Mouse (Mus musculus) ES-E14 (cell line): ENCODE data around the gene Nat9. TPM values are rescaled to one million over a fixed set of nuclear protein-coding genes. Genes with fewer than 3 reads are reported as not detected.

Experiments used
- DNase-seq: peaks from one replicate; pipeline ENCODE4 v3.0.0-alpha.2; 2013; ENCODE audit warnings: low read depth, low spot score
- H3K27ac ChIP-seq: 2 replicates; pipeline ENCODE4 v1.5.1; 2012; ENCODE audit warnings: low read depth, mild to moderate bottlenecking, low read length, moderate library complexity, mixed read lengths; ENCODE audit not compliant: poor library complexity, insufficient read depth, severe bottlenecking
- H3K36me3 ChIP-seq: 2 replicates; pipeline ENCODE4 v1.6.1; 2012; ENCODE audit warnings: mild to moderate bottlenecking, low read length, moderate library complexity, mixed read lengths; ENCODE audit not compliant: control insufficient read depth, poor library complexity, insufficient read depth, severe bottlenecking
- H3K4me1 ChIP-seq, 2 experiments: fragments of 150-350 bp in 1 of 2; sonication (generic) in 1 of 2; 2 replicates each; pipeline ENCODE4 v1.6.1; 2012; ENCODE audit warnings: low read length in 2 of 2, mild to moderate bottlenecking in 1 of 2, mixed read lengths in 1 of 2; ENCODE audit not compliant: control insufficient read depth in 2 of 2, insufficient read depth in 2 of 2, poor library complexity in 1 of 2
- H3K4me3 ChIP-seq, 2 experiments: fragments of 150-350 bp in 1 of 2; sonication (generic) in 1 of 2; 2 replicates each; pipeline ENCODE4 v1.5.1; 2012; ENCODE audit warnings: low read length in 2 of 2, low read depth in 1 of 2, mild to moderate bottlenecking in 1 of 2, mixed read lengths in 1 of 2; ENCODE audit not compliant: insufficient read depth in 1 of 2, poor library complexity in 1 of 2, severe bottlenecking in 1 of 2
- H3K9ac ChIP-seq: 2 replicates; pipeline ENCODE4 v1.6.1; 2012; ENCODE audit warnings: low read depth, mild to moderate bottlenecking, low read length, mixed read lengths; ENCODE audit not compliant: poor library complexity, insufficient read depth, severe bottlenecking
- H3K9me3 ChIP-seq: fragments of 150-350 bp; sonication (generic); 2 replicates; pipeline ENCODE4 v1.6.1; 2012; ENCODE audit warnings: low read depth, mild to moderate bottlenecking, low read length; ENCODE audit not compliant: control insufficient read depth, insufficient read depth
- CHD2 ChIP-seq: IDR thresholded peaks from 2 replicates; pipeline ENCODE4 v1.6.1; 2014; ENCODE audit warnings: mild to moderate bottlenecking, low read depth, low read length, inconsistent platforms
- HCFC1 ChIP-seq: IDR thresholded peaks from 2 replicates; pipeline ENCODE4 v1.6.1; 2012; ENCODE audit warnings: low read length, inconsistent platforms, borderline replicate concordance; ENCODE audit not compliant: insufficient read depth
- MAFK ChIP-seq: IDR thresholded peaks from 2 replicates; pipeline ENCODE4 v1.6.1; 2014; ENCODE audit warnings: mild to moderate bottlenecking, low read depth, low read length, inconsistent platforms; ENCODE audit not compliant: insufficient read depth
- ZC3H11A ChIP-seq: IDR thresholded peaks from 2 replicates; pipeline ENCODE4 v1.6.1; 2012; ENCODE audit warnings: low read depth, mild to moderate bottlenecking, inconsistent platforms, low read length, borderline replicate concordance
- ZNF384 ChIP-seq: IDR thresholded peaks from 2 replicates; pipeline ENCODE4 v1.6.1; 2012; ENCODE audit warnings: low read depth, low read length, inconsistent platforms
- in situ Hi-C, 2 experiments: fragments of 600-800 bp; cut with MboI; formaldehyde crosslinking; loops; one replicate each; pipeline ENCODE4 v1.15.1; 2025; ENCODE audit warnings: low sequenced_read_pairs in 2 of 2, inconsistent platforms in 1 of 2; ENCODE audit not compliant: unreplicated experiment in 2 of 2
- total RNA-seq: library from RNA; depleted of rRNA; stranded (reverse); fragments of 300-350 nt; gene quantifications from 2 replicates; pipeline ENCODE4 v1.2.3, GENCODE M21; 2012

Gene Nat9
- total RNA-seq, 1 experiment = 19.3 TPM

DNA sequence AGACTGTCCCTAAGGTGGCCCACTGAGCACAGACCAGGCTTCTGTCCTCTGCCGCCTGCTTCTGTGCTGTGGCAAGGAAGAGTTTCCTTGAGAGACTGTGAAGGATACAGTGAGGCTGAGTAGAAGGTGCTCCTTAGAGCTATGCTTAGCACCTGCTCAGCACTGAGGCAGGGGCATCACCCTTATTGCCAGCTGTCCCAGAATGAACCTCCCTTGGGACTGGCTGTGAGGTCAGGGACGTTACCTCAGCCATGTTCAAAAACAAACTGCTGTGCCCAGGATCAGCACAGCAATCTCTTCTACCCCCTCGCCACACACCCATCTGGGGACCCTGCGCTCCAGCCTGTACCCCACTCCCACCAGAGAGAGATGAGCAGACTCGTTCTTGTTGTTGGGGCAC, 45.2 kb upstream of the Nat9 start:
- TF ChIP-seq MAFK (no peak), HCFC1 (no peak), CHD2 (no peak), ZNF384 (no peak), ZC3H11A (no peak)
- Histone ChIP-seq H3K4me1 (peaks cover 3 to 27% of the 10 kb centered on the region in 2 experiments; a peak in 3 of 4 replicates), H3K9me3 (no peaks in the 10 kb centered on the region), H3K27ac (no peak overlapping the region), H3K36me3 (no peaks in the 10 kb centered on the region; the same call in 1 of the 2 replicates), H3K4me3 (no peak overlapping the region), H3K9ac (no peak overlapping the region)
- no peak for DNase-seq
- in situ Hi-C loops = no loop called here

DNA sequence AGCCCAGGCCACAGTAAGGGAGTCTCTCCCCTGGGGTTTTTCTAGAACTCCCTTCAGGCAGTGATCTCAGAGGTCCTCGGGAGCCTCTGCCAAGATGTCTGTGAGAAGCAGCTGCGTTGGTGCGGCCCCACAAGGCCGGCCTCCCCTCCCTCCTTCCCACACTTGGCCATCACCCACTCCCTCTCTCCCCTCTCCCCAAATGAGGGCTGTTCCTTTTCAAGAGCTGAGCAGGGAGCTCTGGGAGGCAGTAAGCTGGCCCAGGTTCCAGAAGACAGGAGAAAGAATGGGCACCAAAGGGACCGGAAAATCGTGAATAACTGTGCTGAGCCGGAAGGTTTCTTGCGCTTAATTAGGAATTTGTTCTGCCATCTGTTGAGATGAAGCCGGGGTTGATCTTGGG, 44.3 kb upstream of the Nat9 start:
- H3K36me3 ChIP-seq = no peaks in the 10 kb centered on the region; the same call in 1 of the 2 replicates
- H3K27ac ChIP-seq = no peak overlapping the region
- peaks cover 3 to 35% of the 10 kb centered on the region in 2 experiments; a peak in 3 of 4 replicates for H3K4me1 ChIP-seq
- no peaks in the 10 kb centered on the region for H3K9me3 ChIP-seq
- H3K4me3 ChIP-seq = no peak overlapping the region
- in situ Hi-C loops = no loop called here
- no peak overlapping the region for H3K9ac ChIP-seq
- TF ChIP-seq MAFK (no peak), CHD2 (no peak), ZNF384 (no peak), ZC3H11A (no peak), HCFC1 (no peak)
- DNase-seq = no peak

DNA sequence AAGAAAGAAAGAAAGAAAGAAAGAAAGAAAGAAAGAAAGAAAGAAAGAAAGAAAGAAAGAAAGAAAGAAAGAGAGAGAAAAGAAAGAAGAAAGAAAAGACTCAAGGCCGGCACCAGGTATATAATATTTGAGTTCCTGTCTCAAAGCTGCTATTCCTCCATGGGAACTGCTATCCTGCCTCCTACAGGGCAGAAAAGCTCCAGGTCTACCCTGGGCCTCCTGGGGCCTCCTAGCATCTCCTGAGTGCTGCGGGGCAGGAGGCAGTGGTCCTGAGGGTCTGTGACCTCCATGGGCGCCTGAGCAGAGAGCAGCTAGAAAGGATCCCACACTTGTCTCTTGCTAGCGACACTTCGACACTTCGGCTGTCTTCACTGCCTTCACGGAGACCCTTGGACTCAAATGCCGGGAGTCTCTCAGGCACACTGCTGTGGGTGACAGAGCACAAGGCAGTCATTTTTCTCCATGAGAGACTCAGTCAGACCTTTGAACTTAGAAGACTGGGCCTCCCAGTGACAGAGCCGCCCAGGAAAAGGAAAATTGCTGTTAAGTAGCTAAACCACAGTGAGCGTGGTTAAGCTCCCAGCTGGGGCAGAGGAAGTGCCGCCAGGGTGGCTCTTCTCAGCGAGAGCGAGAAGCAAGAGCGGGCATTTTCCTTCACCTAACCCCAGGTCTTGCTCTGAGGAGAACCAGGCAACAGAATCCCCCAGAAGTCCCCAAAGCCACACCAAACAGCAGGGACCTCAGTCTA, 43.7 kb upstream of the Nat9 start:
- no peak overlapping the region for H3K9ac ChIP-seq
- no peak overlapping the region for H3K27ac ChIP-seq
- peaks cover 0 to 35% of the 10 kb centered on the region in 2 experiments; a peak in 3 of 4 replicates for H3K4me1 ChIP-seq
- H3K4me3 ChIP-seq = no peak overlapping the region
- no peak for DNase-seq
- no peaks in the 10 kb centered on the region for H3K36me3 ChIP-seq
- TF ChIP-seq ZNF384 (no peak), MAFK (no peak), HCFC1 (no peak), ZC3H11A (no peak), CHD2 (no peak)
- no peaks in the 10 kb centered on the region for H3K9me3 ChIP-seq
- in situ Hi-C loops = no loop called here

DNA sequence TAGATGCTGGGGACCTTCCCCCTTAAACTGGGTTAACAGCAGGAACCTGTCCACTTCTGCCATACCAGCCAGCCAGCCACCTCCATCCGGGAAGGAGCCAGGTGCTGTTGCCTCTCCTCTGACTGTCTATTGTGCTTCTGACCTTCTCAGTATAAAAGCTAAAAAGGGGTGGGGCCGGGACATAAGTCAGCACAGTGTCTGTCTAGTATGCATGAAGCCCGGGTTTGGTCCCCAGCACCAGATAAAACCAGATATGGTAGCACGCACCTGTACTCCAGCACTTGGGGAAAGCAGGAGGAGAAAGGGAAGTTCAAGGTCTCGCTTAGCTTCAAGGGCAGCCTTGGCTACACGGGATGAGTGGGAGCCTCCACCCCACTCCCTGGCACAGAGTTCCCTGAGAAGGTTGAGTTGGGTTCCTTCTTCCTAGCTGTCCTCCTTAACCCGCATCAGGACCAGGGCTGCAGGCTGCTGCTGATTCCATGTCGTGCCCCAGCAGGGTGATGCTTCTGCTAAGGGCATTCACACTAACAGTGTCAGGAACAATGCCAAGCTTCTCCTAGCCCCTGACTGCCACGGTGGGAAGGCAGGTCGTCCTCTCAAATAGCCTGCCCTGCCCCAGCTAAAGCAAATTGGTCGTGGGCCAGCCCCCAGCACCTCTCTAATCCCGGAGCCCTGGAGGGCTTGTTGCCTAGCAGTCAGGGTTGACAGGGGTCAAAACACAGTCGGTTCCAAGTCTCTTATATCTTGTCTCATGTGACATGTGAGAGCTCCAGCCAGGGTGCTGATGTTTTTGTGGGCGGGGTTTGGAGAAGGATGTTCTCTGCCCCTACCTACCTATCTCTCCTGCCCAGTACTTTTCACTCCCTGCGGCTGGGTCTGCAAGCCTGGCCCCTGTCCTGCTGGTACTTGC, 41.6 kb upstream of the Nat9 start:
- TF ChIP-seq CHD2 (no peak), MAFK (no peak), ZNF384 (no peak), HCFC1 (no peak), ZC3H11A (no peak)
- Histone ChIP-seq H3K4me1 (peaks cover 0 to 34% of the 10 kb centered on the region in 2 experiments; a peak in 1 of 4 replicates), H3K4me3 (no peak overlapping the region), H3K36me3 (no peaks in the 10 kb centered on the region), H3K9me3 (no peaks in the 10 kb centered on the region), H3K27ac (no peak overlapping the region), H3K9ac (no peak overlapping the region)
- in situ Hi-C loops = no loop called here
- DNase-seq = peak; percentile 41
